Mouse (Mus musculus) mouse trophoblast stem cell (cell line): ENCODE measurements around the gene Pramef8.
"Not testable (repeated sequence)": the region's sequence is repeated elsewhere in the genome, so short reads cannot be mapped to it uniquely, and the experiment has no call there.

Experiments
- in situ Hi-C, 2 experiments: fragments of 300-500 bp; cut with MseI, MboI; formaldehyde crosslinking; loops; 2 replicates in 1 of 2; 3 replicates in 1 of 2; pipeline ENCODE4 v1.15.1; 2025

Pramef8 gene

GRCm38 (mm10) chr4:143412219-143413092 lies at the start of gene Pramef8:
Gene Pramef8, plus strand, starts transcription at chr4:143412426.
- in situ Hi-C loops = no loop called here

DNA sequence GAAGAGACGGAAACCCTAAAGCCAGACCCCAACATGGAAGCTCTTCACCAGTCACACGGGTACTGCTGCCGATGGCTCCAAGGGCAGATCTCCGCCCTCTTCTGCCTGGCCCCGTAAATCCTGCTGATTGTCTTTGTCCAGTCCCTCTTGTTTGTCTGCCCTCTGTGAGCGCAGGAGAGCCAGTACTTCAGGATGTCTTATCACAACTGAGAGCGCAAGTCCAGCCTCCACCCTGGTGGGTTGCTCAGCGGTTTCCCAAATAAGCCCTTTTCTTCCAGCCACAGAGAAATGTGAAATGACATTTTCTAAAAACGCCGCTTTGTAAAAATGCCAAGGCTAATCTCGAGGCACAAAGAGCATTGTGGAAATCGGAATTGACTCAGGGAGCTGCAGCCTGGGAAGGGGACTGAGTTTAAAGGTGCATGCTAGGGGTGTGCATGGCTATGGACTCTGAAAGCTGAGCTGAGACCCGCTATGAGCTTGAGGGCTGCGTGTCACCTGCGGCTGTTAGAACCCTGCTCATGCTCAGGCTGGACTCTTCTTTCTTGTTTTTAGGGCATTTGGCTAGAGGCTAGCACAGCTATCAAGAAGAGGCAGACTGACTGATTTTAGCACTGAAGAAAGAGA lies 45.7 kb upstream of the Pramef8 start:
- in situ Hi-C loops = no loop called here

GRCm38 (mm10) chr4:143379480-143379879 lies 32.7 kb upstream of the Pramef8 start:
- in situ Hi-C loops = no loop called here

DNA sequence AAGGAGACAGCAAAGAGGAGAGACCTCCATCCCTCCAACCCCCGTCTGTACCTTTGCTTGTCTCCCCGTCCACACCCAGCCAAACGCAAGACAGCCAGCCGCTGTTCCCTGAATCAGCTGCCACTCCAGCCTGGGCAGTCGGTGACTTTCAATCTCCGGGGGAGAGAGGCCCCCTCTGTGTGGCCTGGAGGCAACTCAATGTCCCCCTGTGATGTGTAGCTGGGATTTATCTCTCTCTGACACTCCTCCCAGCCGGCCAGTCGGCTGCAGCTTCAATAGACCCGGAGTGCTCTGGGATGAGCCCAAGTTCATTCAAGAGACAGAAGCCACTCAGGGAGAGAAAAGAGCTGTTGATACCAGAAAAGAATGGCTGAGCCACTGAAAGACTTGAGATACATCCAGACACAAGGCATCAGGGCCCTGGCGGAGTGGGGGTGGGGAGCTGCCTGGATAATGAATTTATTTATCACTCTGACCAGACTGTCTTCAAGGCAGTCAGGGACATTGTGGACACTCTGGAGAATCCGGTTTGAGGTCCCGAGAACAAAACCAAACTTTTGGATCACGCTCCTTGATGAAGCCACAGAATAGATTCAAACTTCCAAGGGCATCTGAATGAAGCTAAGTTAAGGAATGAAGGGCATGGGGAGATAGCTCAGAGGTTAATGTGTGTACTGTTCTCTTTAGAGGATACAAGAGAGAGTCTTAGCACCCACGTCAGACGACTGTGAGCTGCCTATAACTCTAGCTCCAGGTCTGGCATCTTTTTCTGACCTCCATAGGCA lies 32.1 kb upstream of the Pramef8 start:
- in situ Hi-C loops = loop anchor here in 1 of 2 experiments (5.0 kb wide), 1 partner anchor 53 kb away; no protein-coding TSS in a partner anchor

- in situ Hi-C loops = loop anchor here in 1 of 2 experiments (5.0 kb wide), 1 partner anchor 53 kb away; no protein-coding TSS in a partner anchor
Observed at GRCm38 (mm10) chr4:143380716-143381004, 31.6 kb upstream of the Pramef8 start.

DNA sequence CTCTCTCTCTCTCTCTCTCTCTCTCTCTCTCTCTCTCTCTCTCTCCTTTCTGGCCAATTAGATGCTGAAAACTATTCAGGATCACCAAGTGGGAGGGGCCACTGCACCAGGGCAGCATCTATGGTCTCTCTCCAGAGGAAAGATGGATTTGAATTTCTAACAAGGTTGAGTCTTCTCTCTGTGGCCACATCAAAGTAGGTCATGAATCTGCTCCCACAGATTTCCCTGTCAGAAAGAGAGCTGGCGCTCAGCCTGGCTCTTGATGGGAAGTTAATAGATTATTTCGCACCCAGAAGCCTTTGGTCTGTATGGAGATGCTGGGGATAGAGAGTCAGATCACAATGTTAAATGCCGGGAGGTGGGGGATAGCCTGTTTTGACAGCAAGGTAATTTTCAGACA lies 30.1 kb upstream of the Pramef8 start:
- in situ Hi-C loops = loop anchor here in 1 of 2 experiments (5.0 kb wide), 1 partner anchor 55 kb away; no protein-coding TSS in a partner anchor

DNA sequence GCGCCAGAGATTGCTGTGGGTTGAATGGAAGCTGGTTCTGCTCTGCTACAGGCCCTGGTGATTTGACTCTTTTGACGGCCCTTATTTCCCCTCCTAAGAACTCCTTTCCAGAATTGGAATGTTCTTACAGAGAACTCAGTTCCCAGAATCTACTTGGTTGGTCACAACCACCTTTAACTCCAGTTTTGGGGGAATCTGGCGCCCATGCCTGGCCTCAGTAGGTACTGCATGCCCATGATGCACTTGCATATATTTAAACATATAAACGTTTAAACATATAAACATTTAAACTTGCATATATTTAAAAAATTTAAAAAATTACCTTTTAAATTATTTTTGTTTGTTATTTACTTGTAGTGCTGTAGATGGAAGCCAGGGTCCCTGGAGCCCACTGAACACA lies 28.6 kb upstream of the Pramef8 start:
- in situ Hi-C loops = loop anchor here in 1 of 2 experiments (5.0 kb wide), 1 partner anchor 56 kb away; no protein-coding TSS in a partner anchor

- in situ Hi-C loops = no loop called here
Observed at GRCm38 (mm10) chr4:143388955-143389702, 23.1 kb upstream of the Pramef8 start.

GRCm38 (mm10) chr4:143394181-143394580 lies 18.0 kb upstream of the Pramef8 start, which contains the start of gene Pramel1:
Gene Pramel1, plus strand, starts transcription at chr4:143394428.
- in situ Hi-C loops = no loop called here

DNA sequence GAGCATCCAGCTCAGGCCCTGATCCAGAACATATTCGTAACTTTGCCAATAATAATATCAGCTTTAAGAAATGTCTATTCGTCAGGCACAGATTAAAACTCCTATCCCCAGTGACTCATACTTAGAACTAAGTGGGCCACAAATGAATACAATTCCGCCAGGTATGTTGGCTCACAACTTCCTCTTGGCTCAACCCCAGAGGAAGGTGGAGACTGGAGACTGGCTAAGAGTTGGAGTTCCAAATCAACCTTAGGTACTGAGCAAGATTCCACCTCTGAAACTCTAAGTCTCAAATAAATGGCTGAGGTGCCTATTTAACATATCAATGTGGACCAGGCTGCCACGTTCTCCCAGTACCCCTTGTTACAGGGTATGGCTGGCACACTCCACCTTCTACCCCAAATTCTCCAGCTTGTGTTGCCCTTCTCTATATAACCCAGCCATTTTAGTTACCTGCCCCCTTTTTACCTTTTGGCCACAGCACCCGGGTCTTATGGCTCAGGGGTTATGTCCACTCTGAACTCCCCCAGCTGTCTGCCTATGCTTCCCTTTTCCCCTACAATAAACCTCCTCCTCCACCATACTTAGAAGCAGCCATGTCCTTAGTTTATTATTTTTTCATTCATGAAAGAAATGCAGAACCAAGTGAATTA lies 534 bp upstream of the Pramef8 start:
- in situ Hi-C loops = no loop called here

GRCm38 (mm10) chr4:143413621-143414020 lies 1.4 kb downstream of the Pramef8 start:
- in situ Hi-C loops = no loop called here

- in situ Hi-C loops = no loop called here
Observed at GRCm38 (mm10) chr4:143414121-143414520, 1.9 kb downstream of the Pramef8 start.

DNA sequence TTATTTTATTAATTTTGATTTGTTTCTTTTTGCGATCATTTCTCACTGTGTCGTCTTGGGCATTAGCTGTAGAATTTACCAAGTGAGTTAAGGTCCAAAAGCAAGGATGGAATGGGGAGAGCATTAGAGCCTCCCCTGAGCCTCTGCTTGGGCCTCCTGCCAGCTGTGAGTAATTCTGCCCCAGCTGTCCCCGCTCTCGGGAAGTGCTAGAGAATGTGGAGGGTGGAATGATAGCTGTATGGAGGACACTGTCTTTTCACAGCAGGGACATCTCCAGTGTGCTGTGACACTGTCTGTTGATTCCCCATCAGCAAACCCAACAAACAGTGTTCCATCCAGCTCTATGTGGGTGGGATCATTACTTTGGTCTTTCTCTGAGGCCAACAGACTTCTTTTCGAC lies 14.5 kb downstream of the Pramef8 start:
- in situ Hi-C loops = not testable (repeated sequence)

- in situ Hi-C loops = no loop called here
Observed at GRCm38 (mm10) chr4:143450224-143450623, 38.0 kb downstream of the Pramef8 start, which contains the start of gene Oog4. Gene Oog4, minus strand, starts transcription at chr4:143450324.
